Mouse (Mus musculus) midbrain, postnatal 0 days (tissue): Measurements from ENCODE around the gene Slc38a7. TPM values are rescaled to one million over a fixed set of nuclear protein-coding genes. Genes with fewer than 3 reads are reported as not detected.
"Not testable (repeated sequence)": the region's sequence is repeated elsewhere in the genome, so short reads cannot be mapped to it uniquely, and the experiment has no call there.

Experiments used
- ATAC-seq: fragments of 200-750 bp; cut with Nextera tagmentation; 2 replicates; pipeline ENCODE4 v1.8.0; 2017; ENCODE audit warnings: moderate number of reproducible peaks, mild to moderate bottlenecking, moderate TSS enrichment, moderate library complexity; ENCODE audit not compliant: low FRiP score
- DNase-seq: peaks from one replicate; pipeline ENCODE4 v3.0.0-alpha.2; 2015; ENCODE audit warnings: low spot score
- H3K27ac ChIP-seq: fragments of 300-500 bp; sonication (generic); 2 replicates; pipeline ENCODE4 v1.5.1; 2014; ENCODE audit warnings: low read depth, mild to moderate bottlenecking, low read length, mixed read lengths
- H3K27me3 ChIP-seq: fragments of 300-500 bp; sonication (generic); 2 replicates; pipeline ENCODE4 v1.6.1; 2014; ENCODE audit warnings: low read length, control low read depth, mixed read lengths; ENCODE audit not compliant: insufficient read depth
- H3K36me3 ChIP-seq: fragments of 300-500 bp; sonication (generic); 2 replicates; pipeline ENCODE4 v1.6.1; 2014; ENCODE audit warnings: low read length, control low read depth, mixed read lengths; ENCODE audit not compliant: insufficient read depth
- H3K4me1 ChIP-seq: fragments of 300-500 bp; sonication (generic); 2 replicates; pipeline ENCODE4 v1.6.1; 2014; ENCODE audit warnings: mild to moderate bottlenecking, control low read depth, antibody characterized with exemption, low read length, mixed read lengths; ENCODE audit not compliant: insufficient read depth
- H3K4me2 ChIP-seq: fragments of 300-500 bp; sonication (generic); 2 replicates; pipeline ENCODE4 v1.6.1; 2014; ENCODE audit warnings: low read depth, mild to moderate bottlenecking, low read length, mixed read lengths; ENCODE audit not compliant: poor library complexity, severe bottlenecking
- H3K4me3 ChIP-seq: fragments of 300-500 bp; sonication (generic); 2 replicates; pipeline ENCODE4 v1.5.1; 2014; ENCODE audit warnings: low read depth, mild to moderate bottlenecking, low read length, moderate library complexity
- H3K9ac ChIP-seq: fragments of 300-500 bp; sonication (generic); replicated peaks from 2 replicates; pipeline ENCODE4 v1.6.1; 2014; ENCODE audit warnings: mild to moderate bottlenecking, low read length, moderate library complexity, mixed read lengths; ENCODE audit not compliant: poor library complexity, severe bottlenecking
- H3K9me3 ChIP-seq: fragments of 300-500 bp; sonication (generic); 2 replicates; pipeline ENCODE4 v1.6.1; 2016; ENCODE audit warnings: low read length, control low read depth
- CTCF ChIP-seq: IDR thresholded peaks from 2 replicates; pipeline ENCODE4 v1.5.1; 2016; ENCODE audit warnings: antibody characterized with exemption, mild to moderate bottlenecking
- WGBS: fragments of 180-500 bp; shearing (Covaris S2); extraction: QIAGEN DNeasy Blood & Tissue Kit; methylation state at CpG from one replicate; pipeline ENCODE4 v1.1.7; 2014; 5-methylcytosine and 5-hydroxymethylcytosine counted together
- polyA plus RNA-seq: library from polyadenylated mRNA; unstranded; fragments of >200 nt; fragmentation: Nextera tagmentation; extraction: Ambion mirVana; gene quantifications from 2 replicates; pipeline ENCODE4 v1.2.1, GENCODE M21; 2015
- total RNA-seq: library from RNA; depleted of rRNA; stranded (reverse); fragments of >200 nt; gene quantifications from 2 replicates; pipeline ENCODE4 v1.2.3, GENCODE M21; 2014

The Slc38a7 gene
- total and polyA plus RNA-seq, 2 experiments from 2014 or later = 23.8 to 33.4 TPM

- TF ChIP-seq CTCF = peak; percentile 96
- H3K4me2 ChIP-seq = peak overlapping the region; percentile 58
- H3K9ac ChIP-seq = peak overlapping the region; percentile 48; the same call in 1 of the 2 replicates
- H3K4me3 ChIP-seq = peak overlapping the region; percentile 34
- DNase-seq (peak; percentile 86), ATAC-seq (peak; percentile 55)
- no peaks in the 10 kb centered on the region for H3K9me3 ChIP-seq
- peaks cover 5% of the 10 kb centered on the region; the same call in 1 of the 2 replicates for H3K4me1 ChIP-seq
- H3K27me3 ChIP-seq = no peaks in the 10 kb centered on the region
- H3K36me3 ChIP-seq = peaks cover 15% of the 10 kb centered on the region
- WGBS = 14% methylated on average over 16 of the region's 16 CpGs
- peak overlapping the region; percentile 47; the same call in 1 of the 2 replicates for H3K27ac ChIP-seq
Measured at GRCm38 (mm10) chr8:95832603-95833434, 20.5 kb downstream of the Slc38a7 start.

GRCm38 (mm10) chr8:95830144-95830543, 23.2 kb downstream of the Slc38a7 start:
- no peak for TF ChIP-seq CTCF
- no peaks in the 10 kb centered on the region for H3K36me3 ChIP-seq
- H3K27me3 ChIP-seq = no peaks in the 10 kb centered on the region
- peaks cover 5% of the 10 kb centered on the region; the same call in 1 of the 2 replicates for H3K4me1 ChIP-seq
- DNase-seq (no peak), ATAC-seq (no peak)
- no peak overlapping the region for H3K4me3 ChIP-seq
- H3K4me2 ChIP-seq = no peak overlapping the region
- no peak overlapping the region for H3K9ac ChIP-seq
- H3K27ac ChIP-seq = no peak overlapping the region
- no peaks in the 10 kb centered on the region for H3K9me3 ChIP-seq
- WGBS = 85% methylated on average over 3 of the region's 3 CpGs

GRCm38 (mm10) chr8:95825162-95825561, 28.2 kb downstream of the Slc38a7 start, which contains the start of gene Sap18b:
Gene Sap18b (plus strand): TSS chr8:95825346.
- not testable (repeated sequence) for H3K9ac ChIP-seq, H3K27me3 ChIP-seq, H3K9me3 ChIP-seq, DNase-seq, ATAC-seq, H3K4me3 ChIP-seq, H3K36me3 ChIP-seq, H3K4me1 ChIP-seq, H3K4me2 ChIP-seq, H3K27ac ChIP-seq
- 60% methylated on average over 25 of the region's 25 CpGs for WGBS

GRCm38 (mm10) chr8:95822699-95823098, 30.6 kb downstream of the Slc38a7 start:
- Histone ChIP-seq H3K36me3 (no peaks in the 10 kb centered on the region), H3K9me3 (no peaks in the 10 kb centered on the region), H3K4me3 (no peak overlapping the region), H3K27ac (no peak overlapping the region), H3K4me2 (no peak overlapping the region), H3K4me1 (no peaks in the 10 kb centered on the region), H3K9ac (no peak overlapping the region), H3K27me3 (no peaks in the 10 kb centered on the region)
- 77% methylated on average over 3 of the region's 3 CpGs for WGBS
- no peak for DNase-seq
- no peak for ATAC-seq
- no peak for TF ChIP-seq CTCF

GRCm38 (mm10) chr8:95822096-95822495, 31.2 kb downstream of the Slc38a7 start:
- H3K4me2 ChIP-seq = no peak overlapping the region
- H3K36me3 ChIP-seq = no peaks in the 10 kb centered on the region
- DNase-seq (no peak), ATAC-seq (no peak)
- no peak overlapping the region for H3K9ac ChIP-seq
- TF ChIP-seq CTCF = no peak
- WGBS = 87% methylated on average over 5 of the region's 5 CpGs
- no peak overlapping the region for H3K27ac ChIP-seq
- H3K4me3 ChIP-seq = no peak overlapping the region
- no peaks in the 10 kb centered on the region for H3K4me1 ChIP-seq
- no peaks in the 10 kb centered on the region for H3K9me3 ChIP-seq
- no peaks in the 10 kb centered on the region for H3K27me3 ChIP-seq

GRCm38 (mm10) chr8:95821266-95821665, 32.1 kb downstream of the Slc38a7 start:
- H3K36me3 ChIP-seq = no peaks in the 10 kb centered on the region
- H3K27me3 ChIP-seq = no peaks in the 10 kb centered on the region
- DNase-seq = no peak
- no peak for ATAC-seq
- TF ChIP-seq CTCF = no peak
- no peaks in the 10 kb centered on the region for H3K9me3 ChIP-seq
- WGBS = 87% methylated on average over 6 of the region's 6 CpGs
- H3K9ac ChIP-seq = no peak overlapping the region
- no peak overlapping the region for H3K4me3 ChIP-seq
- no peak overlapping the region for H3K27ac ChIP-seq
- H3K4me1 ChIP-seq = no peaks in the 10 kb centered on the region
- H3K4me2 ChIP-seq = no peak overlapping the region
